Mouse (Mus musculus) stomach, postnatal 0 days (tissue): ENCODE results near the gene Shisal1.

Experiments used
- CTCF ChIP-seq: IDR thresholded peaks from 2 replicates; pipeline ENCODE4 v1.5.1; 2016; ENCODE audit warnings: antibody characterized with exemption, low read depth, mild to moderate bottlenecking, moderate library complexity
- EP300 ChIP-seq: optimal IDR thresholded peaks from 2 replicates; pipeline ENCODE3; 2016; ENCODE audit warnings: antibody characterized with exemption

GRCm38 (mm10) chr15:84349915-84350738, 96.8 kb downstream of the Shisal1 start:
- no peak for TF ChIP-seq CTCF
- TF ChIP-seq EP300 = no peak
